Comparison of ENCODE assay signal across 8 mouse cellular contexts in genomic region chr13:41000140-41000925, GRCm38 (mm10). TPM values are rescaled to one million over a fixed set of nuclear protein-coding genes. Genes with fewer than 3 reads are reported as not detected.
DNase-seq lines count a peak whose midpoint lies in the region; ATAC-seq and TF ChIP-seq lines count a peak whose summit lies in the region.

No protein-coding gene starts in this region.

- DNase-seq in adrenal gland, adult 8-10 months, result peak; percentile 26
- DNase-seq in kidney, postnatal 4 days, result peak; percentile 62 to 76
- peak; percentile 30 for DNase-seq in lung, postnatal 14 days
- DNase-seq in right cerebral cortex, postnatal 10 days (ENCODE audit: low spot score in 2 of 2), result peak; percentile 55 to 61

- H3K4me1 ChIP-seq in E14TG2a.4 (replicated peaks; ENCODE audit: low read depth, low read length), result peaks cover 48% of the 10 kb centered on the region
- peaks cover 10% of the 10 kb centered on the region; the same call in 1 of the 2 replicates for H3K4me1 ChIP-seq in embryonic facial prominence, embryonic 12.5 days
- peaks cover 19% of the 10 kb centered on the region for H3K4me1 ChIP-seq in heart, embryonic 13.5 days

- H3K36me3 ChIP-seq in E14TG2a.4 (ENCODE audit: insufficient read depth, low read length), result peaks cover 30% of the 10 kb centered on the region
- H3K36me3 ChIP-seq in embryonic facial prominence, embryonic 12.5 days, result peaks cover 14% of the 10 kb centered on the region
- H3K36me3 ChIP-seq in heart, embryonic 13.5 days, result peaks cover 15% of the 10 kb centered on the region

- peak overlapping the region; percentile 86 for H3K9ac ChIP-seq in embryonic facial prominence, embryonic 12.5 days
- H3K9ac ChIP-seq in heart, embryonic 13.5 days, result peak overlapping the region; percentile 92

- no peaks in the 10 kb centered on the region for H3K9me3 ChIP-seq in E14TG2a.4 (ENCODE audit: low read length)
- H3K9me3 ChIP-seq in embryonic facial prominence, embryonic 12.5 days, result no peaks in the 10 kb centered on the region
- no peaks in the 10 kb centered on the region for H3K9me3 ChIP-seq in heart, embryonic 13.5 days

- WGBS in embryonic facial prominence, embryonic 12.5 days, result 3% methylated on average over 25 of the region's 25 CpGs
- under 1% methylated on average over 25 of the region's 25 CpGs for WGBS in heart, embryonic 13.5 days

- no peaks in the 10 kb centered on the region for H3K27me3 ChIP-seq in E14TG2a.4 (ENCODE audit: insufficient read depth, low read length)
- H3K27me3 ChIP-seq in embryonic facial prominence, embryonic 12.5 days, result no peaks in the 10 kb centered on the region
- no peaks in the 10 kb centered on the region for H3K27me3 ChIP-seq in heart, embryonic 13.5 days (replicated peaks)

- H3K4me3 ChIP-seq in E14TG2a.4 (replicated peaks; ENCODE audit: low read length), result peak overlapping the region; percentile 100
- peak overlapping the region; percentile 95 for H3K4me3 ChIP-seq in embryonic facial prominence, embryonic 12.5 days
- peak overlapping the region; percentile 90 for H3K4me3 ChIP-seq in heart, embryonic 13.5 days

- H3K4me2 ChIP-seq in embryonic facial prominence, embryonic 12.5 days (replicated peaks), result peak overlapping the region; percentile 87
- H3K4me2 ChIP-seq in heart, embryonic 13.5 days, result peak overlapping the region; percentile 89

- 0 out of 2 replicates have a peak, but pooled peaks have one; percentile 16 for ATAC-seq in embryonic facial prominence, embryonic 12.5 days (ENCODE audit: insufficient number of reproducible peaks, insufficient read depth, low FRiP score, low TSS enrichment)
- ATAC-seq in heart, embryonic 13.5 days (ENCODE audit: extremely low read depth, insufficient number of reproducible peaks, low FRiP score, low TSS enrichment), result no peak
- no peak for ATAC-seq in monocyte, adult 5-6 weeks (replicated peaks; ENCODE audit: insufficient number of reproducible peaks, low FRiP score, low TSS enrichment, poor library complexity, severe bottlenecking)

- H3K27ac ChIP-seq in embryonic facial prominence, embryonic 12.5 days, result peak overlapping the region; percentile 97
- peak overlapping the region; percentile 98 for H3K27ac ChIP-seq in heart, embryonic 13.5 days (replicated peaks)

- peak; percentile 37 for TF ChIP-seq CTCF in E14TG2a.4 (conservative IDR thresholded peaks at IDR 0.05; ENCODE audit: low read length)

RNA-seq across cellular contexts. Expression of gene Pak1ip1, which starts 0.5 kb away (rescaled TPM):
- total RNA-seq in adrenal gland, adult 8-10 months (2022), result 10 to 100 TPM; 55.7 to 64.6 (median 57.4) TPM
- 55.7 and 58.2 TPM in 2 replicates for polyA plus RNA-seq in embryonic facial prominence, embryonic 12.5 days (2016; fragmentation: Nextera tagmentation; extraction: Ambion mirVana)
- polyA plus RNA-seq in heart, embryonic 13.5 days (2015; fragmentation: Nextera tagmentation; extraction: Ambion mirVana), result 47.4 and 52.5 TPM in 2 replicates
- 101 to 135 TPM (median 117 TPM) in 3 replicates for total RNA-seq in monocyte, adult 5-6 weeks (2017)

RNA-seq across cellular contexts. Expression of gene Tmem14c, which starts 15.8 kb away (rescaled TPM):
- total RNA-seq in adrenal gland, adult 8-10 months (2022), result 100 to 1,000 TPM; 108 to 169 (median 133) TPM
- polyA plus RNA-seq in embryonic facial prominence, embryonic 12.5 days (2016; fragmentation: Nextera tagmentation; extraction: Ambion mirVana), result 183 and 197 TPM in 2 replicates
- polyA plus RNA-seq in heart, embryonic 13.5 days (2015; fragmentation: Nextera tagmentation; extraction: Ambion mirVana), result 189 and 250 TPM in 2 replicates
- total RNA-seq in monocyte, adult 5-6 weeks (2017), result 116 to 148 TPM (median 143 TPM) in 3 replicates
